Mouse (Mus musculus): ENCODE data around the gene Tedc1. TPM values are rescaled to one million over a fixed set of nuclear protein-coding genes. Genes with fewer than 3 reads are reported as not detected.

The Tedc1 gene
- polyA plus RNA-seq (2014; fragmentation: Illumina TruSeq; extraction: RNeasy Lipid Tissue Mini Kit (QIAGEN cat#74804); ENCODE audit: low read depth, low replicate concordance), result 0.38 TPM

GRCm38 (mm10) chr12:113155887-113156539 lies at the start of gene Tedc1:
Gene Tedc1 (plus strand): TSS chr12:113156421.

GRCm38 (mm10) chr12:113139908-113140615 lies 16.2 kb upstream of the Tedc1 start, which contains the start of gene Crip2:
Gene Crip2 (plus strand): TSS chr12:113140236.

GRCm38 (mm10) chr12:113146112-113147057 lies 9.8 kb upstream of the Tedc1 start, which contains the start of gene Crip1:
Gene Crip1 (plus strand): TSS chr12:113146316.

DNA sequence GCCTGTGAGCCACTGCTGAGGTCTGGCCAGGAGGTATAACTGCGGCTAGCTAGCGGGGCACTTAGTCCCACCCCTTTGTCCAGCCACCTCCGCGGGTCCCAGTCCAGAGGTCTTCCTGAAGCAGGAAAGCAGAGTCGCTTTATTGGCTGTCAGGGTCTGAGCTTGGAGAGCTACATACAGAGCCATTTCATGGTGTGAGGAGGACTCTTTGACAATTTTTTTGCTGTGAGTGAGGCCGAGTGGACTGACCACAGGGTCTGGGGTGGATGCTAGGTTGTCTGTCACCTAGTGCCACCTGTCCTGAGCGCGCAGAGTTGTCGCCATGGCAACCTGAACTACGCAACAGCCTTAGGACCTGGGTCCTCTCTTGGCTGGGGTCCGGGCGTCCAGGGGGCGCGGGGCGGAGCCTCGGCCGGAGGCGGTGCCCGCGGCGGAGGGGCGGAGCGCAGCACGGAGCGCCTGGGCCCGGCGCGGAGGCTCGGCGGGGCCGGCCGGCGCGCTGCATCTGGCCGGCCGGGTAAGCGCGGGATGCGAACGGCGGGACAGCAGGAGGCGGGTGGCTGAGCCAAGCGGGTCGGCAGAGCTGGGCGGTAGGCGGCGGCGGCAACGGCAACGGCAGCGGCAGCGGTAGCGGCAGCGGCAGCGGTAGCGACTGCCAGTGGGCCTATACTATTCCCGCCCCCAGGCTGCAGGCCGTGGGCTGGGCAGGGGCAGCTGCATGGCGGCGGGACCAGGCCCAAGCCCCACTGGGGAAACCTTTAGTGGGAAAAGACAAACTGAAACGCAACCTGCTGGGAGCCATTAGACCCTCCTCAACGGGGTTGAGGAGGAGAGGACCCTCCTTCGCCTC lies 29.4 kb downstream of the Tedc1 start, which contains the start of gene Tmem121:
Gene Tmem121, plus strand, starts transcription at position 489 of the 850 bp plus-strand sequence.

Other genes starting within 250 kb of the Tedc1 start
- 0.09 TPM for gene Jag2, start 226.6 kb upstream of the Tedc1 start, polyA plus RNA-seq (2014; fragmentation: Illumina TruSeq; extraction: RNeasy Lipid Tissue Mini Kit (QIAGEN cat#74804); ENCODE audit: low read depth, low replicate concordance)
- not detected for gene Nudt14, start 214.3 kb upstream of the Tedc1 start, polyA plus RNA-seq (2014; fragmentation: Illumina TruSeq; extraction: RNeasy Lipid Tissue Mini Kit (QIAGEN cat#74804); ENCODE audit: low read depth, low replicate concordance)
- 1.6 TPM for gene Btbd6, start 179.9 kb upstream of the Tedc1 start, polyA plus RNA-seq (2014; fragmentation: Illumina TruSeq; extraction: RNeasy Lipid Tissue Mini Kit (QIAGEN cat#74804); ENCODE audit: low read depth, low replicate concordance)
- gene Brf1, start 155.7 kb upstream of the Tedc1 start, polyA plus RNA-seq (2014; fragmentation: Illumina TruSeq; extraction: RNeasy Lipid Tissue Mini Kit (QIAGEN cat#74804); ENCODE audit: low read depth, low replicate concordance), result 20.3 TPM
- gene Pacs2, start 141.9 kb upstream of the Tedc1 start, polyA plus RNA-seq (2014; fragmentation: Illumina TruSeq; extraction: RNeasy Lipid Tissue Mini Kit (QIAGEN cat#74804); ENCODE audit: low read depth, low replicate concordance), result 6.5 TPM
- not detected for gene Tex22, start 81.9 kb upstream of the Tedc1 start, polyA plus RNA-seq (2014; fragmentation: Illumina TruSeq; extraction: RNeasy Lipid Tissue Mini Kit (QIAGEN cat#74804); ENCODE audit: low read depth, low replicate concordance)
- gene Mta1, start 58.1 kb upstream of the Tedc1 start, polyA plus RNA-seq (2014; fragmentation: Illumina TruSeq; extraction: RNeasy Lipid Tissue Mini Kit (QIAGEN cat#74804); ENCODE audit: low read depth, low replicate concordance), result 7.2 TPM
- gene Crip2, start 16.2 kb upstream of the Tedc1 start, polyA plus RNA-seq (2014; fragmentation: Illumina TruSeq; extraction: RNeasy Lipid Tissue Mini Kit (QIAGEN cat#74804); ENCODE audit: low read depth, low replicate concordance), result not detected
- gene Crip1, start 10.1 kb upstream of the Tedc1 start, polyA plus RNA-seq (2014; fragmentation: Illumina TruSeq; extraction: RNeasy Lipid Tissue Mini Kit (QIAGEN cat#74804); ENCODE audit: low read depth, low replicate concordance), result 12.1 TPM
- gene Tmem121, start 29.5 kb downstream of the Tedc1 start, polyA plus RNA-seq (2014; fragmentation: Illumina TruSeq; extraction: RNeasy Lipid Tissue Mini Kit (QIAGEN cat#74804); ENCODE audit: low read depth, low replicate concordance), result not detected